Mouse (Mus musculus) hindbrain, embryonic 12.5 days (tissue): Measurements from ENCODE around the gene Rbm34. TPM values are rescaled to one million over a fixed set of nuclear protein-coding genes. Genes with fewer than 3 reads are reported as not detected.
A peak's percentile ranks its signal among the peaks of the same experiment; 100 is the strongest.

ENCODE experiments used
- ATAC-seq: fragments of 200-750 bp; cut with Nextera tagmentation; 2 replicates; pipeline ENCODE4 v1.8.0; 2017; ENCODE audit warnings: moderate TSS enrichment; ENCODE audit not compliant: low FRiP score
- H3K27ac ChIP-seq: fragments of 300-500 bp; sonication (generic); 2 replicates; pipeline ENCODE4 v1.5.1; 2016; ENCODE audit warnings: mild to moderate bottlenecking
- H3K27me3 ChIP-seq: fragments of 300-500 bp; sonication (generic); 2 replicates; pipeline ENCODE4 v1.6.1; 2016; ENCODE audit warnings: mild to moderate bottlenecking
- H3K36me3 ChIP-seq: fragments of 300-500 bp; sonication (generic); 2 replicates; pipeline ENCODE4 v1.6.1; 2016; ENCODE audit warnings: mild to moderate bottlenecking
- H3K4me1 ChIP-seq: fragments of 300-500 bp; sonication (generic); 2 replicates; pipeline ENCODE4 v1.6.1; 2016
- H3K4me2 ChIP-seq: fragments of 300-500 bp; sonication (generic); replicated peaks from 2 replicates; pipeline ENCODE4 v1.6.1; 2016; ENCODE audit warnings: mild to moderate bottlenecking
- H3K4me3 ChIP-seq: fragments of 300-500 bp; sonication (generic); 2 replicates; pipeline ENCODE4 v1.5.1; 2016; ENCODE audit warnings: mild to moderate bottlenecking
- H3K9ac ChIP-seq: fragments of 300-500 bp; sonication (generic); 2 replicates; pipeline ENCODE4 v1.6.1; 2016; ENCODE audit warnings: mild to moderate bottlenecking, moderate library complexity
- H3K9me3 ChIP-seq: fragments of 300-500 bp; sonication (generic); replicated peaks from 2 replicates; pipeline ENCODE4 v1.6.1; 2016; ENCODE audit warnings: mild to moderate bottlenecking
- WGBS: fragments of 180-500 bp; shearing (Covaris S2); methylation state at CpG from one replicate; pipeline ENCODE4 v1.1.7; 2016; 5-methylcytosine and 5-hydroxymethylcytosine counted together
- polyA plus RNA-seq: library from polyadenylated mRNA; unstranded; fragments of >200 nt; fragmentation: Nextera tagmentation; extraction: Ambion mirVana; gene quantifications from 2 replicates; pipeline ENCODE4 v1.2.1, GENCODE M21; 2016

The Rbm34 gene
- polyA plus RNA-seq, 1 experiment from 2014 or later = 31.4 TPM

GRCm38 (mm10) chr8:126928028-126928427 is 42.8 kb downstream of the Rbm34 start:
- Histone ChIP-seq H3K27me3 (no peaks in the 10 kb centered on the region), H3K27ac (no peak overlapping the region), H3K9me3 (no peaks in the 10 kb centered on the region), H3K4me1 (no peaks in the 10 kb centered on the region), H3K4me2 (no peak overlapping the region), H3K4me3 (no peak overlapping the region), H3K9ac (no peak overlapping the region), H3K36me3 (peaks cover 19% of the 10 kb centered on the region)
- no peak for ATAC-seq

DNA sequence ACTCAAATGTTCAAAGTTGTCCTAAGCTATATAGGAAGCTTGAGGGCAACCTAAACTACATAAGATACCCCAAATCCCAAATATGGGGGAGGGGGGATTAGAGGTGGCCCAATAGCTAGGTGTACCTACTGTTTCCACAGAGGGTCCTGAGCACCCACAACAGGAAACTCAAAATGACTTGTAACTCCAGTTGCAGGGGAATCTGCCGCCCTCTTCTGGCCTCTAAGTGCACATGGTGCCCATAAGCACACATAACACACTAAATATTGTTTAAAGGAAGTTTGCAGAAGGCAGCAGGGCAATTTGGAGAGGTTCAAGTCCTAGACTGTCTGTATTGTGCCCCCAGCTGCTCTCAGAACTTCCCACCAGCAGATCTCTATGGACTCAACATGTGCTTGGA is 43.8 kb downstream of the Rbm34 start:
- WGBS = 55% methylated on average over 1 of the region's 1 CpGs
- H3K36me3 ChIP-seq = peaks cover 12% of the 10 kb centered on the region
- ATAC-seq = no peak

GRCm38 (mm10) chr8:126922981-126923380 is 47.9 kb downstream of the Rbm34 start:
- H3K27me3 ChIP-seq = no peaks in the 10 kb centered on the region
- WGBS = 94% methylated on average over 7 of the region's 7 CpGs
- no peak overlapping the region for H3K4me3 ChIP-seq
- H3K4me2 ChIP-seq = no peak overlapping the region
- no peak for ATAC-seq
- H3K27ac ChIP-seq = no peak overlapping the region
- H3K9ac ChIP-seq = no peak overlapping the region
- H3K9me3 ChIP-seq = no peaks in the 10 kb centered on the region
- peaks cover 6% of the 10 kb centered on the region; the same call in 1 of the 2 replicates for H3K36me3 ChIP-seq
- no peaks in the 10 kb centered on the region for H3K4me1 ChIP-seq

More for the DNA sequence above, 43.8 kb downstream of the Rbm34 start:
- H3K27me3 ChIP-seq = no peaks in the 10 kb centered on the region
- no peak overlapping the region for H3K4me3 ChIP-seq
- no peaks in the 10 kb centered on the region for H3K4me1 ChIP-seq
- no peaks in the 10 kb centered on the region for H3K9me3 ChIP-seq
- no peak overlapping the region for H3K4me2 ChIP-seq
- no peak overlapping the region for H3K9ac ChIP-seq
- H3K27ac ChIP-seq = no peak overlapping the region

DNA sequence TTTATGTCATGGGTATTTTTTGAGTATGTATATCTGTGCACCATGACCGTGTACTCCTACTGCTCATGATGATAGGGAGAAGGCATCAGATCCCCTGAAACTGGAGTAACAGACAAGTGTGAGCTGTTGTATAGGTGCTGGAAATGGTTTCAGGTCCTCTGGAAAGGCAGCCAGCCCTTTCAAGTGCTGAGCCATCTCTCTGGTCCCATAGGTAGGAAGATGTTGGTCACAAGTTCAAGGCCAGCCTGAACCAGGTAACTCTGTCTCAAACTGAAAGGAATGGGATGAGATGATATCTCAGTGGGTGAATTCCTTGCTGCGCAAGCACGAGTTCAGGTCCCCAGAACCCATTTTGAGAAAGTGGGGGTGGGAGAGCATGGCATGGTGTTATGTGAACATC is 49.4 kb downstream of the Rbm34 start:
- Histone ChIP-seq H3K9me3 (no peaks in the 10 kb centered on the region), H3K4me3 (no peak overlapping the region), H3K9ac (no peak overlapping the region), H3K36me3 (peaks cover 6% of the 10 kb centered on the region; the same call in 1 of the 2 replicates), H3K27me3 (no peaks in the 10 kb centered on the region), H3K4me2 (no peak overlapping the region), H3K27ac (no peak overlapping the region), H3K4me1 (no peaks in the 10 kb centered on the region; the same call in 1 of the 2 replicates)
- no peak for ATAC-seq
- WGBS = 90% methylated on average over 3 of the region's 3 CpGs

- Histone ChIP-seq H3K4me3 (no peak overlapping the region), H3K9ac (no peak overlapping the region), H3K27me3 (no peaks in the 10 kb centered on the region), H3K9me3 (no peaks in the 10 kb centered on the region), H3K4me1 (no peaks in the 10 kb centered on the region; the same call in 1 of the 2 replicates), H3K27ac (0 out of 2 replicates have a peak overlapping the region, but pooled peaks have one; percentile 12), H3K4me2 (no peak overlapping the region), H3K36me3 (peaks cover 3% of the 10 kb centered on the region; the same call in 1 of the 2 replicates)
- ATAC-seq = peak; percentile 73; the same call in 1 of the 2 replicates
- WGBS = 21% methylated on average over 3 of the region's 3 CpGs
Measured at GRCm38 (mm10) chr8:126920845-126921244, 50.0 kb downstream of the Rbm34 start.

DNA sequence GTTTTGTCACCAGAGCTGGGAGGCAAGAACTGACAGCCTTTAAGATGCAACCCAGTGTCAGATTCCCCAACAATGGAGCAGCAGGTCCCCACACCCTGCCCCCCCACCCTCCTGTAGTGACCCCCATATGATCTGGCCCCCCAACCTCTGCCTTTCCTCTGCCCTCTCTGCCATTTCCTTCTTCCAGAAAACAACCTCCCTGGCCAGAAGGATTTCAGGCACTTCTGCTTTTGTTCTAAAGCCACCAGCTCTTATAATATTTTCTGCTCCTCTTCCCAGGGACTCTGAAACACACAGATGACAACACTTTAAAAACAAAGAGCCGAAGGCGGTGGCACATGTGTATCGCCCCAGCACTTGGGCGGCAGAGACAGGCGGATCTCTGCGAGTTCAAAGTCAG is 50.5 kb downstream of the Rbm34 start:
- Histone ChIP-seq H3K27ac (0 out of 2 replicates have a peak overlapping the region, but pooled peaks have one; percentile 12), H3K36me3 (no peaks in the 10 kb centered on the region), H3K9ac (no peak overlapping the region), H3K27me3 (no peaks in the 10 kb centered on the region), H3K4me2 (no peak overlapping the region), H3K9me3 (no peaks in the 10 kb centered on the region), H3K4me1 (no peaks in the 10 kb centered on the region; the same call in 1 of the 2 replicates), H3K4me3 (no peak overlapping the region)
- WGBS = 82% methylated on average over 6 of the region's 6 CpGs
- ATAC-seq = no peak

DNA sequence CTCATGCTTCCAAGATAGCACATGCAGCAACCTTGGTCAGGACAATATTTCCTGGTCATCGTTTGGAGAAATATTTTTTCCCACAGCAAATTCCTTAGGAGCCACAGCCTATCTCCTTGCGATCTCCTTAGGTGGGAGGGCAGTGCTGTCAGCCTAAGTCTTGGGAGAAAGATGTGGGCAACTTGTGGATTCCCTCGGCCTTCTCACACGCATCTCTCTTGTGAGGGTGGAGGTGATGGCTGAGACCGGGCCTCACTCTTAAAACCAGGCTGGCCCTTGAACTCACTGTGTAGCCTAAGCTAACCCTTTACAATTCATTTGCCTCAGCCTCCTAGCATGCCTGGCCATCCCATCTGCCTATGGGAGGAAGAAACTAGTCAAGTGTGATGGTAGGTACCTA is 51.2 kb downstream of the Rbm34 start:
- H3K9me3 ChIP-seq = no peaks in the 10 kb centered on the region
- no peak overlapping the region for H3K9ac ChIP-seq
- no peak for ATAC-seq
- H3K4me3 ChIP-seq = no peak overlapping the region
- no peak overlapping the region for H3K27ac ChIP-seq
- H3K36me3 ChIP-seq = no peaks in the 10 kb centered on the region
- peaks cover 6% of the 10 kb centered on the region for H3K4me1 ChIP-seq
- WGBS = 93% methylated on average over 5 of the region's 5 CpGs
- no peak overlapping the region for H3K4me2 ChIP-seq
- no peaks in the 10 kb centered on the region for H3K27me3 ChIP-seq

DNA sequence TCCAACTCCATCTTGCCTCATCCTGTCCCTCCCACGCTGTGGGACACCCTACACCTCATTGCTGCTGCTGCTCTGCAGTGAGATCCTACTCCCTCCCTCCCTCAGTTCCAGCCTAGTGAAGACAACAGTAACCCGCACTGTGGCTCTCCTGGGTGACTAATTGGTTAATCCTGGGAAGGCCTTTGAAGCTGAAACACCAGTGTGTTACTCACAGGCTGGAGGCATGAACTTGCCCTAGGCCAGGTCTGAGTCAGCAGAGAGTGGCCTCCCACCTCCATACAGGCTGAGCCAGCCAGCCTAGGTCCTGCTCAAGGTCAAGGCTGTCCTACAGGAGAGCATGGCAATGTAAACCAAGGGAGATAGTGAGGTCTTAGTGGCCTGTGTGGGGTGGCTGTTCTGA is 51.6 kb downstream of the Rbm34 start:
- 56% methylated on average over 2 of the region's 2 CpGs for WGBS
- no peak overlapping the region for H3K27ac ChIP-seq
- H3K4me2 ChIP-seq = no peak overlapping the region
- H3K36me3 ChIP-seq = no peaks in the 10 kb centered on the region
- H3K4me1 ChIP-seq = peaks cover 10% of the 10 kb centered on the region
- H3K4me3 ChIP-seq = no peak overlapping the region
- no peaks in the 10 kb centered on the region for H3K27me3 ChIP-seq
- ATAC-seq = no peak
- H3K9ac ChIP-seq = 0 out of 2 replicates have a peak overlapping the region, but pooled peaks have one; percentile 15
- no peaks in the 10 kb centered on the region for H3K9me3 ChIP-seq

- H3K4me2 ChIP-seq = no peak overlapping the region
- H3K9me3 ChIP-seq = no peaks in the 10 kb centered on the region
- H3K27ac ChIP-seq = no peak overlapping the region
- ATAC-seq = no peak
- WGBS = 89% methylated on average over 1 of the region's 1 CpGs
- H3K4me1 ChIP-seq = peaks cover 17% of the 10 kb centered on the region
- H3K36me3 ChIP-seq = no peaks in the 10 kb centered on the region
- H3K4me3 ChIP-seq = no peak overlapping the region
- H3K9ac ChIP-seq = no peak overlapping the region
- H3K27me3 ChIP-seq = no peaks in the 10 kb centered on the region
Measured at GRCm38 (mm10) chr8:126918356-126918755, 52.5 kb downstream of the Rbm34 start.

DNA sequence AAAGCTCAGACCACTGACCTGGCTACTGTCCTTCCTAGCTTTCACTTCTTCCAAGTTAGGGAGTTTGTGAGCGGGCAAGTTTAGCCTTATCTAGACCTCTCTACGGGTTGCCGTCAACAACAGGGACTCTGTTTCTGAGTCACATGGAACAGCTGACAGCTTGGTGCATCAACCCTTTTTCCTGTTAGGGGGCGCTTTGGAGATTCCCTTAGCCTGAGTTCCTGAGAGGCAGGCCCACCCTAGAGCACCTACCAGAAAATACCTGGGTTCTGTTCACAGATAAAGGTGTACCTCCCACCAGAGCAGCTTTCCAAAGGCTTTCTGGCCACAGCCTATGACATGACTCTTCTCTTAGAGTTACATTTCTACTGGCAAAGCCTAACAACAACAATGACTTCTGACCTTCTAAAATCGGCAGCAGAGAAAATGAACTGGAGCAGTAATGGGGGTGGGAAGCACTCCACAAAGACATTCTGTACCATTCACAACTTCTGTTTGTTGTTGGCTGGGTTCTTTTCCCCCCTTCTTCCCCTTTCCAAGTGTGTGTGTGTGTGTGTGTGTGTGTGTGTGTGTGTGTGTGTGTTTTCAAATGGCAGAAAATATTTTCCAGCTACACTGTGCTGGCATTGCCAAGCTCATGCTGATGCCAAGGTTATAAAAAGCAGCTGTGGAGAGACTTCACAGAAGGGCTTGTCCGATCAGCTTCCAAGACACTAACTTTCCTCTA is 53.5 kb downstream of the Rbm34 start:
- no peaks in the 10 kb centered on the region for H3K9me3 ChIP-seq
- 62% methylated on average over 6 of the region's 6 CpGs for WGBS
- H3K4me1 ChIP-seq = peaks cover 21% of the 10 kb centered on the region
- H3K27ac ChIP-seq = no peak overlapping the region
- H3K4me3 ChIP-seq = no peak overlapping the region
- no peak overlapping the region for H3K4me2 ChIP-seq
- ATAC-seq = no peak
- H3K36me3 ChIP-seq = no peaks in the 10 kb centered on the region
- H3K9ac ChIP-seq = no peak overlapping the region
- no peaks in the 10 kb centered on the region for H3K27me3 ChIP-seq

DNA sequence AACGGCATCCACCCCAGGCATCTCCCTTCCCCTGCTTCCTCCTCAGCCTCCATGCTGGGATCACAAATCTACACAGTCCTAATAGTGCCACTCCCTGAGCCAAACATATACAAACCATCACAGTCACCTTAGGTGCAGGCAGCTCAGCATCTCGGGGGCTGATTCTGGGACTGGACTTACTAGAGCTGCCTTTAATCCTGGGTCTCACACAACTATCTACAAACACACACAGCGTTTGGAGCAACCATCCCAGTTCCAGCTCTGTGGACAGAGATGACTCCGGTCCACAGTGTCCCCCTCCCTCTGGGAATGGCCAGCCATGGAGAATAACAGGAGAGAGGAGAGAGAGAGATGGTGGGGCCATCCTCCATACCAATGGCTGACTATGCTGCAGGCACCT is 54.3 kb downstream of the Rbm34 start:
- no peak overlapping the region for H3K9ac ChIP-seq

DNA sequence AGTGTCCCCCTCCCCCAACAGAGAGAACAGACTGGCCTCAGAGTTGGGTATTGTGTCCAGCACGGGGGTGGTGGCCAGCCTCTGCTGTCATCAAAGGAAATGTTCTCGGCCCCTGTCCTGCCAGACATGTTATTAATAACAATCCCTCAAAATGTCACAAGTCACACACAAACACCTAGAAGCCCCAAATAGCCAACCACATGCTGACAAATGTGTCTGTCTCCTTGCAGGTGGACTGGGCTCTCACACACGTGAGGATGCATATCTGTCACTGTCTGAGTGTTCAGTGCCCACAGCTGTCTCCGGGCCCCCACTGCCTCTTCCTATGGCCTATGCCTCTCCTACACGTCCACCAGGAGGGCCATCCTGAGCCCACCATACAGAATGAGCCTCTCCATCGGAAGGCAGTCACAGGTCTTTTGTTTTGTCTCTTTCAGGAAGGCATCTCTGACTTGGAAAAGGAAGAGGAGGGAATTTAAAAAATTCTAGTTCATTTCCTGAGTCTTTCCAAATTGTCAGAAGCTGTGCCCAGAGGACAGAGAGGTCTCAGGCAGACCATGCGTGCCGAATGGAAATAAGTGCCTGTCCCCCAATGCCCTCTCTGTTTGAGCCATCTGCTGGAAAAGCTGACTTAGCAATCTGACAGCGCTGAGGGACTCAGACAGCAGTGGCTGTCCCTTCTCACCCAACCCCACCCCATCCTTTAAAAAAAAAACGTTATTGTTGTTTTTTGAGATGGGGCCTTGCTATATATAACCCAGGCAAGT is 56.1 kb downstream of the Rbm34 start:
- Histone ChIP-seq H3K4me3 (no peak overlapping the region), H3K27me3 (no peaks in the 10 kb centered on the region), H3K27ac (peak overlapping the region; percentile 8; the same call in 1 of the 2 replicates), H3K9ac (no peak overlapping the region), H3K36me3 (no peaks in the 10 kb centered on the region), H3K4me1 (peaks cover 21% of the 10 kb centered on the region), H3K9me3 (no peaks in the 10 kb centered on the region), H3K4me2 (no peak overlapping the region)
- 36% methylated on average over 10 of the region's 10 CpGs for WGBS
- 0 out of 2 replicates have a peak, but pooled peaks have one; percentile 33 for ATAC-seq

More for the DNA sequence above, 54.3 kb downstream of the Rbm34 start:
- H3K4me3 ChIP-seq = no peak overlapping the region
- peaks cover 21% of the 10 kb centered on the region for H3K4me1 ChIP-seq
- ATAC-seq = no peak
- 86% methylated on average over 4 of the region's 4 CpGs for whole genome bisulfite sequencing
- H3K27me3 ChIP-seq = no peaks in the 10 kb centered on the region
- no peak overlapping the region for H3K27ac ChIP-seq
- no peaks in the 10 kb centered on the region for H3K36me3 ChIP-seq
- no peak overlapping the region for H3K4me2 ChIP-seq
- no peaks in the 10 kb centered on the region for H3K9me3 ChIP-seq
